Mouse (Mus musculus): ENCODE results near the gene Adig. TPM values are rescaled to one million over a fixed set of nuclear protein-coding genes. Genes with fewer than 3 reads are reported as not detected.

The Adig gene
- polyA plus RNA-seq, 1 experiment from 2014 or later: not detected

GRCm38 (mm10) chr2:158555252-158555651 lies 52.8 kb downstream of the Adig start:
- H3K27me3 ChIP-seq (ENCODE audit: control insufficient read depth, insufficient read depth, low read length): peaks cover 28% of the 10 kb centered on the region
- H3K4me3 ChIP-seq (ENCODE audit: low read length): no peak overlapping the region
- no peaks in the 10 kb centered on the region for H3K36me3 ChIP-seq (ENCODE audit: control insufficient read depth, insufficient read depth, low read length)
- no peak for ATAC-seq (ENCODE audit: low FRiP score, low TSS enrichment)
- peaks cover 8% of the 10 kb centered on the region; the same call in 1 of the 2 replicates for H3K4me1 ChIP-seq (ENCODE audit: control insufficient read depth, insufficient read depth, low read length)
- H3K9ac ChIP-seq (ENCODE audit: low read depth, low read length): no peak overlapping the region
- no peak overlapping the region for H3K27ac ChIP-seq (ENCODE audit: low read depth, low read length)
- no peaks in the 10 kb centered on the region for H3K9me3 ChIP-seq (ENCODE audit: control insufficient read depth, low read length)
- H3K4me2 ChIP-seq (replicated peaks; ENCODE audit: low read depth, low read length): peak overlapping the region; percentile 38
- 0% methylated on average over 7 of the region's 7 CpGs for WGBS

DNA sequence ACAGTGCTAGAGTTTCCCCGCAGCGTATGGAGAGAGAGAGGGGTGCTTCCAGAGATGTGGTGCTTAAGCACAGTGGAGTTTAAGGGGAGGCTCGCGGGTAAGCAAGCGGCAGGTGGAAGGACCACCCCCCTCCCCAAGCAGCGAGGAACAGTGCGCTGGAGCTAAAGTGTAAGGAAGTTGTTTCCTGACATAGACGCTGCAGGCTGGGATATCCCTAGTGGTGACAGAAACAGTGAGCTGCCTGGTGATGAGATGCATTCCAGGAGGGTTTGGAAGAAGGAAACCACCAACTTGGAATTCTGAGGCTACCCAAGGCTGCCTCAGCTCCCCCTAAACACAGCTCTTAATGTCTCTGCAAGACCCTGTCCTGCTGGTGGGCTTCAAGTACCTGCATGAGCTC lies 53.4 kb downstream of the Adig start:
- no peaks in the 10 kb centered on the region for H3K9me3 ChIP-seq (ENCODE audit: control insufficient read depth, low read length)
- under 1% methylated on average over 8 of the region's 8 CpGs for WGBS
- no peak overlapping the region for H3K9ac ChIP-seq (ENCODE audit: low read depth, low read length)
- H3K27me3 ChIP-seq (ENCODE audit: control insufficient read depth, insufficient read depth, low read length): peaks cover 22% of the 10 kb centered on the region
- peak overlapping the region; percentile 19; the same call in 1 of the 2 replicates for H3K4me3 ChIP-seq (ENCODE audit: low read length)
- peaks cover 8% of the 10 kb centered on the region; the same call in 1 of the 2 replicates for H3K4me1 ChIP-seq (ENCODE audit: control insufficient read depth, insufficient read depth, low read length)
- H3K36me3 ChIP-seq (ENCODE audit: control insufficient read depth, insufficient read depth, low read length): no peaks in the 10 kb centered on the region
- no peak; the same call in none of the 2 replicates for ATAC-seq (ENCODE audit: low FRiP score, low TSS enrichment)
- H3K4me2 ChIP-seq (replicated peaks; ENCODE audit: low read depth, low read length): peak overlapping the region; percentile 38
- H3K27ac ChIP-seq (ENCODE audit: low read depth, low read length): no peak overlapping the region

DNA sequence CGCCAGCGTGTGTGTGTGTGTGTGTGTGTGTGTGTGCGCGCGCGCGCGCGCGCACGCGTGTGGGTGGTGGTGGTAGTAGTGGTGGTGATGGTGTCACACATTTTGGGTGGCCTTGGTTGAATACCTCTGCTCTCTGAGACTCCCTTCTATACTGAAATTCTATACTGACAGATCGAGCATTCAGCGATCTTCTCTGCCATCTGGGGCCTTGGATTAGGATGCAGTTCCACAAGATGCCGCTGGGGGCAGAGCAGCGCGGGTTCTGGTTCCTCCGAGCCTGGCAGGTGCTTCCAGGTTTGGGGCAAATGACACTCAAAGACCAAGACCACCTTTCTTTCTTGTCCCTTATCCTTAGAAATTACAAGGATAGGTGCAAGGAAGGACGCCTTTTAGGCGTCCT lies 53.8 kb downstream of the Adig start:
- H3K4me2 ChIP-seq (replicated peaks; ENCODE audit: low read depth, low read length): peak overlapping the region; percentile 38
- H3K9ac ChIP-seq (ENCODE audit: low read depth, low read length): no peak overlapping the region
- peak overlapping the region; percentile 19; the same call in 1 of the 2 replicates for H3K4me3 ChIP-seq (ENCODE audit: low read length)
- H3K4me1 ChIP-seq (ENCODE audit: control insufficient read depth, insufficient read depth, low read length): peaks cover 8% of the 10 kb centered on the region; the same call in 1 of the 2 replicates
- no peaks in the 10 kb centered on the region for H3K36me3 ChIP-seq (ENCODE audit: control insufficient read depth, insufficient read depth, low read length)
- peaks cover 22% of the 10 kb centered on the region for H3K27me3 ChIP-seq (ENCODE audit: control insufficient read depth, insufficient read depth, low read length)
- H3K9me3 ChIP-seq (ENCODE audit: control insufficient read depth, low read length): no peaks in the 10 kb centered on the region
- WGBS: under 1% methylated on average over 19 of the region's 20 CpGs
- peak; percentile 26; the same call in 1 of the 2 replicates for ATAC-seq (ENCODE audit: low FRiP score, low TSS enrichment)
- H3K27ac ChIP-seq (ENCODE audit: low read depth, low read length): no peak overlapping the region

DNA sequence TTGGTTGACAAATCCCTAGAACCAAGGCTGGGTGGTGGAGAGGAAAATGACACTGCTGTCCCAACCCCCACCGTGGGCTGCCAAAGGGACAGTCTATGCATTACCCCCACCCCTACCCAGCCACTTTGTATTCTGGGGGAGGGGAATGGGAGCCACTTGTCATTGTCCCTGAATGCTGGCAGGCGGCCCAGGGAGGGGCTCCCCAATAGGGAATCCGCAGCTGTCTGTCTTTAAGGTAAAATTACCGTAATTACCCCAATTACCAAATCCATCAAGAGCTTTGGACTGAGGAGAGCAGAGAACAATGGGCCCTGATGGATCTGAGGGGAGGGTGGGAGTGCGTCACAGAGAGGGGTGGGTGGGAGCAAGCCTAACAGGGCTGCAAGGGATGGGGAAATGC lies 54.3 kb downstream of the Adig start:
- Histone ChIP-seq H3K9ac (ENCODE audit: low read depth, low read length) (no peak overlapping the region), H3K4me3 (ENCODE audit: low read length) (no peak overlapping the region), H3K4me1 (ENCODE audit: control insufficient read depth, insufficient read depth, low read length) (peaks cover 8% of the 10 kb centered on the region; the same call in 1 of the 2 replicates), H3K4me2 (replicated peaks; ENCODE audit: low read depth, low read length) (no peak overlapping the region), H3K27me3 (ENCODE audit: control insufficient read depth, insufficient read depth, low read length) (peaks cover 22% of the 10 kb centered on the region), H3K27ac (ENCODE audit: low read depth, low read length) (no peak overlapping the region), H3K9me3 (ENCODE audit: control insufficient read depth, low read length) (no peaks in the 10 kb centered on the region), H3K36me3 (ENCODE audit: control insufficient read depth, insufficient read depth, low read length) (no peaks in the 10 kb centered on the region)
- no peak for ATAC-seq (ENCODE audit: low FRiP score, low TSS enrichment)
- 2% methylated on average over 5 of the region's 5 CpGs for WGBS

Other genes starting within 250 kb of the Adig start
- 0.19 TPM in 1 of 2 replicates, not detected in the other for gene Bpi, start 244.5 kb upstream of the Adig start, polyA plus RNA-seq (2014; fragmentation: Nextera tagmentation; extraction: Ambion mirVana)
- 26.4 and 30.9 TPM in 2 replicates for gene Lbp, start 196.1 kb upstream of the Adig start, polyA plus RNA-seq (2014; fragmentation: Nextera tagmentation; extraction: Ambion mirVana)
- gene Snhg11, start 127.0 kb upstream of the Adig start, polyA plus RNA-seq (2014; fragmentation: Nextera tagmentation; extraction: Ambion mirVana): 4.5 and 8.5 TPM in 2 replicates
- gene Ralgapb, start 92.8 kb upstream of the Adig start, polyA plus RNA-seq (2014; fragmentation: Nextera tagmentation; extraction: Ambion mirVana): 20.0 and 25.9 TPM in 2 replicates
- gene Arhgap40, start 10.2 kb downstream of the Adig start, polyA plus RNA-seq (2014; fragmentation: Nextera tagmentation; extraction: Ambion mirVana): 0.24 TPM in 1 of 2 replicates, not detected in the other
- 0.09 and 0.16 TPM in 2 replicates for gene Slc32a1, start 108.2 kb downstream of the Adig start, polyA plus RNA-seq (2014; fragmentation: Nextera tagmentation; extraction: Ambion mirVana)
- 13.2 and 15.6 TPM in 2 replicates for gene Actr5, start 122.3 kb downstream of the Adig start, polyA plus RNA-seq (2014; fragmentation: Nextera tagmentation; extraction: Ambion mirVana)
- 16.6 and 17.3 TPM in 2 replicates for gene Ppp1r16b, start 162.8 kb downstream of the Adig start, polyA plus RNA-seq (2014; fragmentation: Nextera tagmentation; extraction: Ambion mirVana)

All from kidney, embryonic 14.5 days (tissue).